Mouse (Mus musculus): ENCODE results near the gene Igdcc3. TPM values are rescaled to one million over a fixed set of nuclear protein-coding genes. Genes with fewer than 3 reads are reported as not detected.

Gene Igdcc3
- total RNA-seq (2014; rRNA removed), result 2.3 and 6.3 TPM in 2 replicates
- polyA plus RNA-seq (2015; fragmentation: Nextera tagmentation; extraction: Ambion mirVana), result 5.2 and 6.2 TPM in 2 replicates

GRCm38 (mm10) chr9:65140936-65141305 is at the start of gene Igdcc3:
TSS of gene Igdcc3 (plus strand) at chr9:65141189.
- peak within 1 kb of the TSS; percentile 98 for H3K4me2 ChIP-seq (ENCODE audit: low read depth, low read length)
- DNase-seq (ENCODE audit: low spot score) (peak; percentile 80), ATAC-seq (peak; percentile 81)
- no peaks in the 10 kb centered on the region for H3K9me3 ChIP-seq (ENCODE audit: low read length)
- WGBS, result 0% methylated on average over 32 of the region's 48 CpGs
- H3K4me1 ChIP-seq (ENCODE audit: insufficient read depth, low read length), result peaks cover 8% of the 10 kb centered on the region
- H3K4me3 ChIP-seq (ENCODE audit: low read length), result peak within 1 kb of the TSS; percentile 89
- peak within 1 kb of the TSS; percentile 90 for H3K27ac ChIP-seq
- no peaks in the 10 kb centered on the region for H3K36me3 ChIP-seq (ENCODE audit: insufficient read depth, low read length)
- no peak for TF ChIP-seq CTCF (IDR thresholded peaks at IDR 0.05; ENCODE audit: low read depth)
- peak within 1 kb of the TSS; percentile 88 for H3K9ac ChIP-seq (replicated peaks; ENCODE audit: low read length)
- no peaks in the 10 kb centered on the region for H3K27me3 ChIP-seq (ENCODE audit: insufficient read depth, low read length)

- Histone ChIP-seq H3K9me3 (ENCODE audit: low read length) (no peaks in the 10 kb centered on the region), H3K27ac (no peak overlapping the region), H3K27me3 (ENCODE audit: insufficient read depth, low read length) (no peaks in the 10 kb centered on the region), H3K9ac (replicated peaks; ENCODE audit: low read length) (no peak overlapping the region), H3K4me2 (ENCODE audit: low read depth, low read length) (no peak overlapping the region), H3K36me3 (ENCODE audit: insufficient read depth, low read length) (no peaks in the 10 kb centered on the region), H3K4me1 (ENCODE audit: insufficient read depth, low read length) (no peaks in the 10 kb centered on the region), H3K4me3 (ENCODE audit: low read length) (no peak overlapping the region)
- no peak for TF ChIP-seq CTCF (IDR thresholded peaks at IDR 0.05; ENCODE audit: low read depth)
- peak; percentile 70 for DNase-seq (ENCODE audit: low spot score)
- WGBS, result 16% methylated on average over 6 of the region's 6 CpGs
- ATAC-seq, result peak; percentile 78
Measured at GRCm38 (mm10) chr9:65094237-65094636, 46.8 kb upstream of the Igdcc3 start.

GRCm38 (mm10) chr9:65100991-65101685 is 39.9 kb upstream of the Igdcc3 start, which contains the start of gene Igdcc4:
TSS of gene Igdcc4 (plus strand) at chr9:65101486.
- H3K27ac ChIP-seq, result peak within 1 kb of the TSS; percentile 93
- peak within 1 kb of the TSS; percentile 86 for H3K9ac ChIP-seq (replicated peaks; ENCODE audit: low read length)
- H3K36me3 ChIP-seq (ENCODE audit: insufficient read depth, low read length), result no peaks in the 10 kb centered on the region
- H3K4me2 ChIP-seq (ENCODE audit: low read depth, low read length), result peak within 1 kb of the TSS; percentile 92
- ATAC-seq, result peak; percentile 34
- DNase-seq (ENCODE audit: low spot score), result peak; percentile 62
- no peaks in the 10 kb centered on the region for H3K9me3 ChIP-seq (ENCODE audit: low read length)
- peak within 1 kb of the TSS; percentile 82 for H3K4me3 ChIP-seq (ENCODE audit: low read length)
- no peak for TF ChIP-seq CTCF (IDR thresholded peaks at IDR 0.05; ENCODE audit: low read depth)
- WGBS, result 1% methylated on average over 43 of the region's 76 CpGs
- no peaks in the 10 kb centered on the region for H3K27me3 ChIP-seq (ENCODE audit: insufficient read depth, low read length)
- 0 out of 2 replicates have a peak, but pooled peaks cover 10% of the 10 kb centered on the region for H3K4me1 ChIP-seq (ENCODE audit: insufficient read depth, low read length)

GRCm38 (mm10) chr9:65101686-65102376 is 39.2 kb upstream of the Igdcc3 start:
- Histone ChIP-seq H3K4me2 (ENCODE audit: low read depth, low read length) (peak overlapping the region; percentile 92), H3K4me1 (ENCODE audit: insufficient read depth, low read length) (0 out of 2 replicates have a peak, but pooled peaks cover 10% of the 10 kb centered on the region), H3K27ac (peak overlapping the region; percentile 93), H3K27me3 (ENCODE audit: insufficient read depth, low read length) (no peaks in the 10 kb centered on the region), H3K9ac (replicated peaks; ENCODE audit: low read length) (peak overlapping the region; percentile 86), H3K9me3 (ENCODE audit: low read length) (no peaks in the 10 kb centered on the region), H3K36me3 (ENCODE audit: insufficient read depth, low read length) (no peaks in the 10 kb centered on the region), H3K4me3 (ENCODE audit: low read length) (peak overlapping the region; percentile 82)
- DNase-seq (ENCODE audit: low spot score), result peak; percentile 71
- under 1% methylated on average over 39 of the region's 39 CpGs for WGBS
- peak; percentile 68 for ATAC-seq
- no peak for TF ChIP-seq CTCF (IDR thresholded peaks at IDR 0.05; ENCODE audit: low read depth)

GRCm38 (mm10) chr9:65102377-65103172 is 38.4 kb upstream of the Igdcc3 start:
- Histone ChIP-seq H3K27ac (peak overlapping the region; percentile 93), H3K4me1 (ENCODE audit: insufficient read depth, low read length) (0 out of 2 replicates have a peak, but pooled peaks cover 10% of the 10 kb centered on the region), H3K36me3 (ENCODE audit: insufficient read depth, low read length) (no peaks in the 10 kb centered on the region), H3K4me3 (ENCODE audit: low read length) (peak overlapping the region; percentile 82), H3K9me3 (ENCODE audit: low read length) (no peaks in the 10 kb centered on the region), H3K27me3 (ENCODE audit: insufficient read depth, low read length) (no peaks in the 10 kb centered on the region), H3K9ac (replicated peaks; ENCODE audit: low read length) (peak overlapping the region; percentile 86), H3K4me2 (ENCODE audit: low read depth, low read length) (peak overlapping the region; percentile 92)
- DNase-seq (ENCODE audit: low spot score) (peak; percentile 86), ATAC-seq (peak; percentile 75)
- WGBS, result 2% methylated on average over 36 of the region's 36 CpGs
- no peak for TF ChIP-seq CTCF (IDR thresholded peaks at IDR 0.05; ENCODE audit: low read depth)

GRCm38 (mm10) chr9:65103173-65103752 is 37.7 kb upstream of the Igdcc3 start:
- Histone ChIP-seq H3K4me1 (ENCODE audit: insufficient read depth, low read length) (0 out of 2 replicates have a peak, but pooled peaks cover 10% of the 10 kb centered on the region), H3K9me3 (ENCODE audit: low read length) (no peaks in the 10 kb centered on the region), H3K27ac (peak overlapping the region; percentile 93), H3K4me2 (ENCODE audit: low read depth, low read length) (peak overlapping the region; percentile 92), H3K36me3 (ENCODE audit: insufficient read depth, low read length) (no peaks in the 10 kb centered on the region), H3K4me3 (ENCODE audit: low read length) (peak overlapping the region; percentile 82), H3K9ac (replicated peaks; ENCODE audit: low read length) (no peak overlapping the region), H3K27me3 (ENCODE audit: insufficient read depth, low read length) (no peaks in the 10 kb centered on the region)
- ATAC-seq (peak; percentile 22; the same call in 1 of the 2 replicates), DNase-seq (ENCODE audit: low spot score) (peak; percentile 68)
- 0 out of 2 replicates have a peak, but pooled peaks have one; percentile 4 for TF ChIP-seq CTCF (IDR thresholded peaks at IDR 0.05; ENCODE audit: low read depth)
- 20% methylated on average over 8 of the region's 8 CpGs for WGBS
